Mouse (Mus musculus): Measurements from ENCODE around the gene Mrpl32. TPM values are rescaled to one million over a fixed set of nuclear protein-coding genes. Genes with fewer than 3 reads are reported as not detected.
A peak's percentile ranks its signal among the peaks of the same experiment; 100 is the strongest.

Mrpl32 gene
- 10 to 100 TPM; 28.7 to 31.4 TPM for total RNA-seq (2021)

DNA sequence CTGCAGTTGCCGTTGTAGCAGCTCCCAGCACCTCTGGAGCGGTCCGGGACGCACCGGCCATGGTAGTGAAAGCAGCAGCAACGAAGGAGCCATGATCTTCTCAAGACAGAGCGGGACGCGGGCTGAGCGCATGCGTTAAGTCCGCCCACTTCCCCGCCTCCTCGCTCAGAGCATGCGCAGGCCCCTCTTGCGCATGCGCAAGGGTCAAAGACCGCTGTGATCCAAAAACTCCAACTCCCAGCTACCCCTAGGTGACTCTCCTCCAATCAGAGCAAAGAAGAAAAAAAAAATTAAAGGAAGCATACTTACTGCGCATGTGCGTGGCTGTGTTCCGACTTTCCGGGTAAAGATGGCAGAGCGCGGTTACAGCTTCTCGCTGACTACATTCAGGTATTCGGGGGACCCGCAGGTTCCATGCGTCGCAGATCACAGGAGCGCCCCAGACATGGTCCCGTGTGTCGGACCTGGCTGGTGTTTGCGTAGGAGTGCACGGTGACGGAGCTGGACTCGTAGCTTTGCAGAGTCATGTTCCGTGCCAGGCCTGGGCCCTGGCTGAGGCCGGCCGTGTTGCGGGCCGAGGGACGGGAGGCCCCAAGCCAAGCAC lies at the start of gene Mrpl32, which contains the start of gene Psma2:
Mrpl32 (minus strand) TSS at position 240 of the 604 bp plus-strand sequence.
Psma2 (plus strand) TSS at position 315 of the 604 bp plus-strand sequence.
- peak; percentile 95 to 99 for DNase-seq (ENCODE audit: low spot score in 2 of 2)
- intact Hi-C loops (cut with DNase I), result loop anchor here (1.0 to 5.0 kb wide), 2 partner anchors 17 to 136 kb away; partner anchors contain the start of gene AW209491

DNA sequence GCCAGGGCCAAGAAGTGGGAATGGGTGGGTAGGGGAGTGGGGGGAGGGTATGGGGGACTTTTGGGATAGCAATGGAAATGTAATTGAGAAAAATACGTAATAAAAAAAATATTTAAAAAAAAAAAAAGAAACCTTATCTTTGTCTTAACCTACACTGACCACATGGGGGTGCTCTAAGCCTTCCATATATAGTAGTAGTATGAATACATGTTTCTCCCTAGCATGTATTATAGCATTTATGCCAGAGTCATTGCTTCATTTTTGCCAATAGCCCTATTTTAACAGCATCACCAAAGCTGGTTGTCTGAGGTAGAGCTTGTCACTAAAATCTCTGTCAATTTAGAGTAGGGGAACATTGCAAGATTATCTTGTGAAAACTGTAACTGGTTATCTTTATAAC lies 36.3 kb upstream of the Mrpl32 start:
- DNase-seq (ENCODE audit: low spot score in 2 of 2), result peak; percentile 21 to 46
- intact Hi-C loops (cut with DNase I), result loop anchor here (1.0 kb wide), 1 partner anchor 1110 kb away; no protein-coding TSS in a partner anchor

DNA sequence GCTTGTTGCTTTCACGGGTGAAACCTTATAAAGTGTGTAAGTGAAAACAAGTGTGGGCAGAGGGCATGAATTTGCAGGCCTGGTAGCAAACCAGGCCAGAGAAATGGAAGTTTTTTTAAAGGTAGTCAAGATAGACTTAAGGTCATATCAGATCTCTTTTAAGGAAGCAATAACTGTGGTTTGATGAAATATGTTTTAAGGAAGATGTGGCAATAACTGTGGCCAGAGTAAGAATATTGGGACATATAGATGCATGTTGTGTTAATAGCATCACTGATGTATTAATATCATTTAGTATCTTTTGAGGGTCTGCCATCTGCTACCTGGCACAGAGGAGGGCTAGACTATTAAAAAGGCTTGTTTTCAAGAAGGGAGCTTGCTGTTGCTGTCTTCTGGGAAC lies 27.0 kb upstream of the Mrpl32 start:
- no peak for DNase-seq (ENCODE audit: low spot score in 2 of 2)
- intact Hi-C loops (cut with DNase I), result no loop called here

GRCm38 (mm10) chr13:14629726-14630641 lies 17.0 kb upstream of the Mrpl32 start, which contains the start of gene AW209491:
Gene AW209491 (plus strand): TSS chr13:14630154.
- intact Hi-C loops (cut with DNase I), result loop anchor here (1.0 kb wide), 1 partner anchor 17 kb away; the partner anchor contains the start of genes Mrpl32 and Psma2
- DNase-seq (ENCODE audit: low spot score in 2 of 2), result peak; percentile 95 to 98

DNA sequence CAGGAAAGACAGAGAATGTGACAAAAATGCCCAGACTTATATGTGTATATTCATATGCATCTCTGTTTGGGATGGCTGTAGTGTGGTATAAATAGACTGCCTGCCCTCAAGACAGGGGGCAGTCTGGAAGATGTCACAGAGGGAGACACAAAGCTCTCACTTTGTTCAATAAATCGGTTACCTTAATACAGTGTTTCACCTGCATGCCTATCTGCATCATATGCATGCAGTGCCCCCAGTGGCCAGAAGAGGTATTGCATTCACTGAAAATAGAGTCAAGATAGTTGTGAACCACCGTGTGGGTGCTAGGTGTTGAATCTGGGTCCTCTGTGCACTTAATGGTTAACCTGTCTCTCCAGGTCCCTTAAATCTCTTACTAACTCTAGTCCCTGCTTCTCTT lies 5.8 kb upstream of the Mrpl32 start:
- peak; percentile 70 for DNase-seq (ENCODE audit: low spot score in 2 of 2)
- intact Hi-C loops (cut with DNase I), result no loop called here

- no peak for DNase-seq (ENCODE audit: low spot score in 2 of 2)
- intact Hi-C loops (cut with DNase I), result loop anchor here (1.0 to 5.0 kb wide), 2 partner anchors 17 to 136 kb away; partner anchors contain the start of gene AW209491
Observed at GRCm38 (mm10) chr13:14613553-14613952, 588 bp upstream of the Mrpl32 start.

GRCm38 (mm10) chr13:14612463-14612862 lies 502 bp downstream of the Mrpl32 start:
- intact Hi-C loops (cut with DNase I), result loop anchor here (5.0 kb wide), 1 partner anchor 135 kb away; no protein-coding TSS in a partner anchor

DNA sequence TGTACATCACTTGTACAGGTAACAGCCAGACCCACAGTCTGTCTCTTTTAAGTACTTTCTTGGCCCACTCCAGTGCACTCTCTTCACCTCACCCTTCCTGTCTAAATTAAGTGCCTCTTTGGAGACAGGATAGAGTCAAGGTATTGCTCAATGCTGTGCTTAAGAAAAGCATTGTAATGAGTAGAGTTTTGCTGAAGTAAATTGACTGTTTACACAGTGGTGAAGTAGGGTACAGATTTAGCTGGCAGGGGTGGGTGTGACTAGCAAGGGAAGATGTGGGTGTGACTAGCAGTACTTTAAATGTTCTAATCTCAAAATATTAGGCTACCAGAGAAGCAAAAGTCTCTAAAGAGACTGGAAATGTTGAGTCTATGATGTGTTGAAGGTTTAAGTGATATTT lies 5.3 kb downstream of the Mrpl32 start:
- intact Hi-C loops (cut with DNase I), result no loop called here
- DNase-seq (ENCODE audit: low spot score in 2 of 2), result no peak

More at GRCm38 (mm10) chr13:14612463-14612862, 502 bp downstream of the Mrpl32 start:
- no peak for DNase-seq (ENCODE audit: low spot score in 2 of 2)

- intact Hi-C loops (cut with DNase I), result loop anchor here (5.0 kb wide), 1 partner anchor 80 kb away; the partner anchor contains the start of gene Hecw1
- DNase-seq (ENCODE audit: low spot score in 2 of 2), result peak in 1 of 2 experiments; percentile 61
Observed at GRCm38 (mm10) chr13:14602744-14603143, 10.2 kb downstream of the Mrpl32 start.

DNA sequence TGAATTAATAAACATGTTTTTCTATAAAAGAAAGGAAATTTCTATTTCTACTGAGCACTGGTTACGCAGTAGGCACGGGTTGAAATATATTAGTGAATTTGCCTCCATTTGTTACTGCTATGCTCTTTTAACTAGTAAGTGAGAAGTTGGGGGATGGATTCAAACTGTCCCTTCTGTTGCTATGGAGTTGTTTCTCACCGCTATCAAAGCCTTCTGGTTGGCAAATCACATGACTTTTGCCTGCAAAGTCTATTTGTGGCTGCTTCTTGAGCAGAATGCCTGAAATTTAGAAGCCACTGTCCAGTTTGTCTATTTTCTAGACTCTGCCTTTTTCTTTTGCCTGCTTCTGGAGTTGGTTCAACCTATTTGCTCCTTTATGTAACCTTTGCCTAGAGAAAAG lies 32.6 kb downstream of the Mrpl32 start:
- intact Hi-C loops (cut with DNase I), result no loop called here
- peak in 1 of 2 experiments; percentile 8 for DNase-seq (ENCODE audit: low spot score in 2 of 2)

GRCm38 (mm10) chr13:14574128-14574527 lies 38.8 kb downstream of the Mrpl32 start:
- no peak for DNase-seq (ENCODE audit: low spot score in 2 of 2)
- intact Hi-C loops (cut with DNase I), result no loop called here

GRCm38 (mm10) chr13:14561336-14561735 lies 51.6 kb downstream of the Mrpl32 start:
- intact Hi-C loops (cut with DNase I), result no loop called here

More at GRCm38 (mm10) chr13:14561336-14561735, 51.6 kb downstream of the Mrpl32 start:
- DNase-seq (ENCODE audit: low spot score in 2 of 2), result no peak

Other genes starting within 250 kb of the Mrpl32 start
- gene Hecw1, start 89.9 kb downstream of the Mrpl32 start, total RNA-seq (2021), result 100 to 1,000 TPM; 119 to 142 TPM
- gene Psma2, start 75 bp upstream of the Mrpl32 start, total RNA-seq (2021), result 10 to 100 TPM; 58.1 to 60.3 TPM
- gene AW209491, start 17.0 kb upstream of the Mrpl32 start, total RNA-seq (2021), result 10 to 100 TPM; 25.3 to 27.9 TPM

Measured in left cerebral cortex, postnatal 25 days (tissue).